Mouse (Mus musculus): ENCODE measurements around the gene Camkk2. TPM values are rescaled to one million over a fixed set of nuclear protein-coding genes. Genes with fewer than 3 reads are reported as not detected.

Camkk2 gene
- polyA plus RNA-seq (2021; fragmentation: Nextera tagmentation) = 76.3 and 132 TPM in 2 replicates
- long read RNA-seq, experiment 1, full-length matches to known transcripts = 723 of 861 reads
- long read RNA-seq, experiment 1, partial matches to known transcripts = 63 of 861 reads
- long read RNA-seq, experiment 1, other reads (novel, unspliced or antisense) = 75 of 861 reads
- long read RNA-seq, experiment 2, full-length matches to known transcripts = 80 of 142 reads
- long read RNA-seq, experiment 2, partial matches to known transcripts = 47 of 142 reads
- long read RNA-seq, experiment 2, other reads (novel, unspliced or antisense) = 15 of 142 reads

GRCm38 (mm10) chr5:122779277-122779834 is at the start of gene Camkk2:
TSS of gene Camkk2 (minus strand) at chr5:122779409.

DNA sequence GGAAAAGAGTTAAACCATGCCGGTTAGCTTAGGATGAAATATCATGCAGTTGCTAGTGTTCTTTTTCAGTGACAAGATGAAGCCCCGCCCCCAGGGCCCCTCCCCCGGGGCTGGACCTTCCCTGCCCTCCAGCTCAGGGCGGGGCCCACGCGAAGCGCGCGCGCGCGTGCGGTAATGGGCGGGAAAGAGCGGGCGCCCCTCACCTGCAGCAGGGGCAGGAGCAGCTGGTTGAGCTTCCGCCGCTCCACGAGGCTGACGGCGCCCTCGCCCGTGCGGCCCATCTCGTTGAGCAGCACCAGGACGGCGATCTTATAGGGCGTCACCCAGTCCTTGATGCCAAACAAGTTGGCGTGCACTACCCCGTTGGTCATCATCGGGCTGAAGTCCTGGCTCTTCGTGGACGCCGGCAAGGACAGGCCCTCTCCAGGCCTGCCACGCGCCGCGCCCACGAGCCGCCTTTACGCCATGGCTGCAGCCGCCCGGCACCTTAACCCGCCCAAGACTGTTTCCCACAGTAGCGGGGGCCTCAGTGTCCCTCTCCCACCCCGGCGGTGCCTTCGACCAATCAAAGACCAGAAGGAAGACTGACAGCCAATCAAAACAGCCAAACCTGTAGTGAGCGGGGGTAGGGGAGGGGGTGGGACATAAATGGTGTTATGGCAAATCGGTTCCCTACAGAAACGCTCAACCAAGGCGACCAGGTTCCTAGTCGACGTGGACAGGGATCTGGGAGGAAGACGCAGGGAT is 41.7 kb upstream of the Camkk2 start, which contains the start of gene Anapc5:
Anapc5 (minus strand) TSS at position 563 of the 747 bp plus-strand sequence.

GRCm38 (mm10) chr5:122707276-122708181 is 71.7 kb downstream of the Camkk2 start, which contains the start of gene P2rx4:
TSS of gene P2rx4 (plus strand) at chr5:122707544.

Other genes starting within 250 kb of the Camkk2 start
- gene Ift81, start 164.9 kb downstream of the Camkk2 start, polyA plus RNA-seq (2021; fragmentation: Nextera tagmentation) = 28.2 and 29.1 TPM in 2 replicates
- 4.8 and 5.7 TPM in 2 replicates for gene P2rx7, start 135.5 kb downstream of the Camkk2 start, polyA plus RNA-seq (2021; fragmentation: Nextera tagmentation)
- 20.7 and 27.9 TPM in 2 replicates for gene P2rx4, start 71.9 kb downstream of the Camkk2 start, polyA plus RNA-seq (2021; fragmentation: Nextera tagmentation)
- 104 and 141 TPM in 2 replicates for gene Anapc5, start 41.9 kb upstream of the Camkk2 start, polyA plus RNA-seq (2021; fragmentation: Nextera tagmentation)
- 20.0 and 30.3 TPM in 2 replicates for gene Rnf34, start 70.6 kb upstream of the Camkk2 start, polyA plus RNA-seq (2021; fragmentation: Nextera tagmentation)
- gene Kdm2b, start 210.4 kb upstream of the Camkk2 start, polyA plus RNA-seq (2021; fragmentation: Nextera tagmentation) = 4.2 and 6.5 TPM in 2 replicates
- 2.6 and 13.1 TPM in 2 replicates for gene Orai1, start 235.7 kb upstream of the Camkk2 start, polyA plus RNA-seq (2021; fragmentation: Nextera tagmentation)

All from left cerebral cortex, adult 6 months (tissue).